Mouse (Mus musculus) cerebellum, postnatal 36 days (tissue): ENCODE results near the gene Dleu7.

Experiments used
- DNase-seq, 2 experiments: peaks; one replicate each; pipeline ENCODE4 v3.0.0; 2021 to 2022; ENCODE audit warnings: mixed read lengths in 2 of 2

Dleu7 gene

GRCm38 (mm10) chr14:62292488-62293339 is at the start of gene Dleu7, which contains the start of gene Rnaseh2b:
Gene Dleu7 (minus strand): TSS chr14:62293047.
Gene Rnaseh2b (plus strand): TSS chr14:62292589.
- peak; percentile 7 to 9 for DNase-seq

GRCm38 (mm10) chr14:62341887-62342642 is 49.2 kb upstream of the Dleu7 start:
- DNase-seq, result peak; percentile 46 to 50

DNA sequence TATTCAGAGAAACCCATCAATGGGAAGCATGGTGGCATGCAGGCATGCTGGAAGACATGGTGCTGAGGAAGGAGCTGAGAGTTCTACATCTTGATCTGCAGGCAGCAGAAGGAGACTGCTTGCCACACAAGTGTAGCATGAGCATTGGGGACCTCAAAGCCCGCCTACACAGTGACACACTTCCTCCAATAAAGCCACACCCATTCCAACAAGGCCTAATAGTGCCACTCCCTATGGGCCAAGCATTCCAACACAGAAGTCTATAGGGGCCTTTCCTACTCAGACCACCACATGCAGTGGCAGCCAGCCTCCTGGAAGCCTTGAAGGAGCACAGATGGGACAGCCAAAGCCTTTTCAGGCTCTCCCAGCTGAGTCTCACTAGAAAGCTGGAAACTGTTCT is 46.3 kb upstream of the Dleu7 start:
- no peak for DNase-seq

GRCm38 (mm10) chr14:62333909-62334687 is 41.3 kb upstream of the Dleu7 start:
- no peak for DNase-seq

DNA sequence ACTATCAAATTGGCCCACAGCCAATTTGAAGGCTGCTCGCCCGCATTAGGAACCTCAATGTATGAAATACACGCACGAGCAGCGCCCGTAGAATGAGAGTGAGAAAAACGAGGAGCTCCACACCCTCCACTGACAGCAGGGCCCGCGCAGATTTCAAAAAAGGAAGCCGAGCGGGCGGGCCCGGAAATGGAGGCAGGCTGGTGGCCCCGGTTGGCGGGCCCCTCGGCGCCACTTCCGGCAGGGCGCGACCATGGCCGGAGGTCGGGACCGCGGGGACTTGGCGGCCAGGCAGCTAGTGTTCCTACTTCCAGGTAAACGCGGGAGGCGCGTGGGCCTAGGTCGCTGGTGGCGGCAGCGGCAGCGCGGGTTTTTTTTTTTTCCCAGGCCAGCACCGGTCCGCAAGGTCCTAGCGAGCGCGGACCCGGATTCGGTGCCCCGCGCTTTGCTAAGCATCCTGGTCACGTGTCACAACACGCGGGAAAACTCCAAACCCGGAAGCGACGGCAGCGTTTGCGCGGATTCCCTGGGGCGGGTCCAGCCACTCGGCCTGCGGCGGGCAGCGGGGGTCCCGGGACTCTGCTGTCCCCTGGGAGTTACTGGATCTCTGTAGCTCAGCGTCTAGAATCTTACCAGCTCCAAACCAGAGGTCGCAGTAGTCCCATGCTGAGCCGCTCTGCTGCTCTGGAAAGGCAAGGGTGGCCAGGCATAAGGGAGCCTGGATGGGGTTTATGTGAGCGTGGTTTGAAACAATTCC is 39.2 kb upstream of the Dleu7 start:
- peak; percentile 86 to 90 for DNase-seq

GRCm38 (mm10) chr14:62331457-62331856 is 38.6 kb upstream of the Dleu7 start:
- DNase-seq, result no peak

GRCm38 (mm10) chr14:62329631-62330030 is 36.8 kb upstream of the Dleu7 start:
- no peak for DNase-seq

DNA sequence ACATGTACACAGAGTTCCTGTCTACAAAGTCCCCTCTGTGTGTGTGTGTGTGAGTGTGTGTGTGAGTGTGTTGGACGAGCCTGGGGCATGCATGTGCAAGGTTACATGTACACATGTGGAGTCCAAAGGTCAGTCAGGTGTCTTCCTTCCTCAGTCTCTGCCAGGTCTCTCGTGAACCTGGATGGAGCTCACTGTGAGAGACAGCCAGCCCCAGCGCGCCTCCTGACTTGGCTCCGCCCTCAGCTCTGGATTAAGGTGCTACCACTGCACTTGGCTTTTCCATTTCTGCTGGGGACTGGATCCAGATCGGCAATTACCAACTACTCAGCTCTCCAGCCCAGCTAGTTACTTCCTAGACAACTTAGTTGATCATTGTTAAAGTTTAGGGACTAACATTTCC is 35.8 kb upstream of the Dleu7 start:
- DNase-seq, result no peak

DNA sequence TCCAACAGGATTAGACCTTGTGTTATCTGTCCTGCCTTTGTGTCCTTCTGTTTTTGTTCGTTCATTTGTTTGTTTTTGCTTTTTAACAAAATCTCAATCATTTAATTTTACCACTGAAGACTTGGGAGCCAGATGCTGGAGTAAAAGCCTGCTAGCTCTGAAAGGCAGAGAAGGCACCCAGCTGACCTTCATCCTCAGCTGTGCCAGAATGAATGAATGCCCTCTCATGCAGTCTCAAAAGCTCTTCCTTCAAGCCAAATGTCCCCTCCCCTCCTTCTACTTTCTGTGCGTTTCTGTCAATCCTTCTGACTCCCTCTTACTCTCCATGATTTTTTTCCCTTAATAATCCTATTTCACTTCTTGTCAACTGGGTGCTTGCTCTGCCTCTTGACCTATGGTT is 34.3 kb upstream of the Dleu7 start:
- no peak for DNase-seq

- no peak for DNase-seq
These were observed 33.2 kb upstream of the Dleu7 start for GRCm38 (mm10) chr14:62326026-62326425.

- DNase-seq, result no peak
These were observed 32.1 kb upstream of the Dleu7 start for GRCm38 (mm10) chr14:62324943-62325342.

- DNase-seq, result no peak
These were observed 30.6 kb upstream of the Dleu7 start for GRCm38 (mm10) chr14:62323457-62323856.

DNA sequence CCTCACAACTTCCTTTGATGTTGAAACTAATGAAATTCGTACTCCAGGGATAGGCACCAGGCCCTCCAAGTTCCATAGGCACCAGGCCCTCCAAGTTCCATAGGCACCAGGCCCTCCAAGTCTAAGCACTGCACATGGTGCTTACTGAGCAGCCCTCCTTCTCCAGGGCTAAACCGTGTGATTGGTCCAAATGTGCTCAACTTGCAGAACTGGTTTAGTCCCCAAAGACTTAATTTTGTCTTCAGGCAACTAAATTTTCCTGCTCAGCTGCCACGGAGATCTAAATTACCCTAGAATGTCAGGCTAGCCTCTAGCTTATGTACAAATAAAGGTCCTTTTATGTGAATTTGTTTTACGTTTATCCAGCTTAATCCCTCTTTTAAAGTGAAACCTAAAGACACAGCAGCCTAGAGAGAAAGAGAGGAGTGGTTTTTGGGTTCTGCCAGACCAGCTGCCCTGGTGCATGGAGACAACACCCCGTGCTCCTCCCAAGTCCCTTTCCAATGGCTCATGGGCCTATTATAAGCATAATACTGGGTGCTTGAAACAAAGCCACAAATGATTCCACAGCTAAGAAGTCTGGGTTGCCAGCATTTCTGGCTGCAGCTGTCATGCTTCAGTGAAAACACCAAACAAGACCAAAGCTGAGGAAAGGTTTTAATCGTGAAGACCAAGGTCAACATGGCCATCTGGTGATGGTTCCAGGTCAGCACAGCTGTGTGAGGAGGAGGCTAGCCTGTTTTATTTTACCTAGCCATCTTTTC is 29.9 kb upstream of the Dleu7 start:
- DNase-seq, result no peak

DNA sequence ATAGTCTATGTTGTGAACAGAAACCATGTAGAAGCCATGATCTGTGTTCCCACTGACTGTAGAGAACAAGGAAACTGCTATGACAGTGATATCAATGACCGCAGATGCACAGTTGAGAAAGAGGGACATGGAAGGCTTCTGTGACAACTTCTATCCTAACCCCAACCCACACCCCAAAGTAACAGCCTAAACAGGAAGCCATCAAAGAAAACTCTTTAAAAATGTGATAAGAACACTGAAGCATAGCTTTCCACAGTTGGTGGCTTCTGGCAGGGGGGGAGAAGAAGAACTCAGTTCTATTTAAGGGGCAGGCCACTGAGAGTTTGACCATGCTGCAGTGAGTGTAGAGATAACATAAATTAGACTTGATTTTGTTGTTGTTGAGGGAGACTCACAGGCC is 18.8 kb upstream of the Dleu7 start:
- no peak for DNase-seq

DNA sequence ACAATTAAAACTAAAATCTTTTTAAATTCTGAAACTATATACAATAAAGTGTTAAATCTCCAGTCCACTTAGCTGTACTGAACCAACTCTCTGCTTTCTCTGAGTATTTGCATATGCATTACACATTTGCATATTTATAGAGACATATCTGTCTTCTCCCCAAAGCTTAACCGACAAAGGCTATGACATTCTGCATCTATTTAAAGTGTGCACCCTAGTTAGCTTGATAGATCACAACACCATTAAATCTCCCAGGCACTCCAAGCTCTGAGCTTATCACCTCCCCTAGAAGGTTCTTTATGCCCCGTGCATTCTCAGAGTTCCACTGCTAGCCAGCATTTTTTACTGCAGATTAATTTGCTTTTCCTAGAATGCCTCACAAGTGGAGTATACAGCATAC is 16.2 kb upstream of the Dleu7 start:
- no peak for DNase-seq

DNA sequence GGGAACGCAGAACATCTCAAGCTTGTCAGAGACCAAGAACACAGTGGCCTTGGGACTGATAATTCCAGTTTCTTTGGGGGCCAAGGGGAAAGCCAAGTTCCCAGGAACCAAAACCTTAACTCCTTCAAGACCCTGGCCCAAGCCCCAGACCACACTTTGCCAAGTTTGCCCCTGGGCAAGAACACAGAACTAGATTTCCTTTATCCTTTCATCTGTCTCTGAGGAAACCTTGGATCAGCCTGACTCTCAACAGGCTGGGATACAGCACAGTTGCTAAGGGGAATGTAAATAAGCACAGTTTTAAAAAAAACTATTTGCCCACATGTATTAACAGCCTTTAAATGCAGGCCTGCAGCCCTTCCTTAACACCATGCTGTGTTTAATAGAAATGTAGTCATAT is 14.7 kb upstream of the Dleu7 start:
- no peak for DNase-seq

- DNase-seq, result no peak
These were observed 7.2 kb upstream of the Dleu7 start for GRCm38 (mm10) chr14:62300031-62300430.

DNA sequence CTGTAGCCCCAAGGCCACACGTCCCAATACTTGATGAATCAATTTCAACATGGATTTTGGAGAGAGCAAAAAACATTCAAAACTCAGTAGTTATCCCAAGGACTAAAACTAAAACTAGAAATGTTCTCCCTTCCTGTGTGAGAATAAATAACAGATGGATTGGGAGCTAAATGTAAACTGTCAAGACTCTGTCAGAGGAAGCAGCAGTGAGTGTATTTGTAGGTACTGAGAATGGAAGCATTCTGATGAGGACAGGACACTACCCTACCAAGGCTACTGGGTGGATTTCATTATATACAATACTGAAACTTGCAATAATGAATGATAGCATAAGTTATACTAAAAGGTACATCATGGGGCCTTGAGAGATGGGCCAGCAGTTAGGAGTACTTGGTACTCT is 6.0 kb upstream of the Dleu7 start:
- no peak for DNase-seq

DNA sequence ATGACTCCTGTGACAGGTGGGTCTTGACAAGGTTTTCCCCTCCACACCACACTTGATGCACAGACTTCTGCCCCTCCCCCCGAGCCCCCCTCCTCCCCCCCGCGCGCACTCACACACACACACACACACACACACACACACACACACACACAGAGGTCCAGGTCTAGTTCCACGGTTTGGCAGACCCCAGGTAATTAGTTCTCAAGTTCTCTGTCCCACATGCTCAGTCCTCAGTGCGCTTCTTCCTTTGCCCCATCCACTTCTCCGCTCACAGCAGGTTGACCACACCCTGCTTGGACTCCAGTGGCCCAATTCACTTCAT is 720 bp downstream of the Dleu7 start:
- DNase-seq, result no peak

DNA sequence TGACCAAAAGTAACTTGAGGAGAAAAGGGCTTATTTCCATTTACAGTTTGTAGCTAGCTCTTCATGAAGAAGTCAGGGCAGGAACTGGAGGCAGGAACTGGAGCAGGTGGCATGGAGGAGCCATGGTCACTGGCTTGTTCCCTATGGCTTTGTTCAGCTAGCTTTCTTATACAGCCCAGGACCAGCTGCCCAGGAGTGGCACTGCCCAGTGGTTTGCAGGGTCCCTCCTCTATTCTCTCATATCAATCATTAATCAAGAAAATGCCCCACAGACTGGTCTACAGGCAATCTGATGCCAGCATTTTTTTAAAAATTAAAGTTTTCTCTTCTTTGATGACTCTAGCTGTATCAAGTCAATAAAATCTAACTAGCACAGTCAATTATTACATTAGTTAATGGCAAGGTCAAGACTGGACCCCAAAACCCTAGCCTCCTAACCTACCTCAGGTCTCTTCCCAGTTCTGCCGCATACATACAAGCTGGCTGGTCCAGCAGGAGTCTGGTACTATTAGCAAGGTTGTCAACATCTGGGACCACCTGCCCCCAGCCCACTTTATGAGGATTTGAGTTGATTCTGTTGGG is 1.4 kb downstream of the Dleu7 start:
- no peak for DNase-seq

DNA sequence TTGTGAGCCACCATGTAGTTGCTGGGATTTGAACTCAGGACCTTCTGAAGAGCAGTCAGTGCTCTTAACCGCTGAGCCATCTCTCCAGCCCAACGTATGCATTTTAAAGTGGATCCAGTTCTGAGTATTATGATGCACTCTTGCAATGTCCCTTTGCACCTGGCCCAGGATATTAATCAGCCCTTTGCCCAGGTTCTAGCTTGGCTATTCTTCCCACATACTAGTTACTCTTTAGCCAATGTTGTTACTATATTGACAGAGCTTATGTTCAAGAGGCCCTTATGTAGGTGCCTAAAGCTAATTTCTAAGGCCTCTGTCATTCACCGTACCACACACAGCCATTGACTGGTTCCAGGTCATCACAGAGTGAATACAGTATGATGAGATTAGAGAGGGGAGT is 4.1 kb downstream of the Dleu7 start:
- DNase-seq, result no peak

DNA sequence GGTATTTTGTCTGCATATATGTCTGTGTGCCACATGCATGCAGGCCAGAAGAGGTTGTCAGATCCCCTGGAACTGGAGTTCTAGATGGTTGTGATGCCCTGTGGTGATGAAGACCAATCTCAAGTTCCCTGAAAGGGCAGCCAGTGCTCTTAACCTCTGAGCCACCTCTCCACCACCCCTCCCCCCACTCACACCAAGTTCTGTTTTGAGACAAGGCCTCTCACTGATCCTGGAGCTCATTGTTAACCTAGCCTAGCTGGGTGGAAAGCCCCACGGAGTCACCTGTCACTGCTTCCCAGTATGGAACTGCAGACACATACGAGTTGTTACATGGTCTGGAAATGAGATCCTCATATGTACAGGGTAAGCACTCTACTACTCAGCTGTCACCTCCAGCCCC is 9.9 kb downstream of the Dleu7 start:
- no peak for DNase-seq
